Mouse (Mus musculus) spleen, postnatal 14 days (tissue): ENCODE results near the gene Vmn2r83.
"Not testable (repeated sequence)": the region's sequence is repeated elsewhere in the genome, so short reads cannot be mapped to it uniquely, and the experiment has no call there.

Experiments used
- DNase-seq, 2 experiments: peaks; one replicate each; pipeline ENCODE4 v3.0.0; 2021 to 2022; ENCODE audit warnings: low spot score in 2 of 2

Vmn2r83 gene

DNA sequence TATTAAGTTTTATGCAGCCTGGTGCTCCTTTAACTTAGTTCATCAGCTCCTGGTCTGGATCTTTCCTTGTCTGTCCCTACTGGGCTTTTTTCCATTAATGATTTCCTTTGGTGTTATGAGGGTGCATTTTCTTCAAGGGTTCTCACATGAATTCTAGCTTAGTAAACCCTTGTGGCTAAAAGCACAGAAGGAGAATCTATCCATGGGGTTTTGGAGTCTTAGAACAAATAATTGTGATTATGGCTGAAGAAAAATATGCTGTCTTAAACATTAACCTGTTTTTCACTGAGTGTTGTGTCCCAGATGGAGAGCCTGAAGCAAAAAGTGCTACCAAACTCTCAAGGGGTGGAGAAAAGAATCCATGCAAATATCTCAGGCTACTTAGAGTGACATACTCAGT lies at the start of gene Vmn2r83:
Gene Vmn2r83 (plus strand): TSS at position 301 of the 400 bp plus-strand sequence.
- DNase-seq = no peak

DNA sequence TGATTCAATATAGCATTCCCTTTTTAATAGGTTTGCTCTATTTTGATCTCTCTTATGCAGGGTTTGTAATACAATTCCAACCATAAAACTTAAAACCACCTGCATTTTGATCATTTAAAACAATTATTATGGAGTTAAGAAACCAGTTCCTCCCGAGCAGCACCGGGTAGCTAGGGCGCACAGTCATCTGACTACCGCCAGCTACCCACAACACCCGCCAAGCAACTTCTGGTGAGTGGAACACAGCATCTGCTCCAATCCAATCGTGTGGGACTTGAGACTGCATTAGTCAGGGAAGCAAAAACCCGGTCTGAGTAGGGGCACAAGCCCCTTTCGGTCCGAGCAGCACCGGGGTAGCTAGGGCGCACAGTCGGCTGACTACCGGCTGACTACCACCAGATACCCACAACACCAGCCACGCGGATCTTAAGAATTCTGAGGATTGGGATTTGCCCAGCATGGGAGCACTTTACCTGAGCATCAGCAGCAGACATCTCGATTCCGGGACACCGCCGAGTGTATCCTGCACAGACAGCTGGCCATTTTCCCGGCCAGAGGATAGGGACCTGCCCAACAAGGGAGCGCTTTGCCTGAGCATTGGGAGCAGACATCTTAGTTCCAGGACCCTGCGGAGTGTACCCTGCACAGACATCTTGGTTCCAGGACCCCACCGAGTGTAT lies 33.2 kb upstream of the Vmn2r83 start:
- not testable (repeated sequence) for DNase-seq

- DNase-seq = no peak
Observed at GRCm38 (mm10) chr10:79495886-79496285, 27.4 kb downstream of the Vmn2r83 start.

DNA sequence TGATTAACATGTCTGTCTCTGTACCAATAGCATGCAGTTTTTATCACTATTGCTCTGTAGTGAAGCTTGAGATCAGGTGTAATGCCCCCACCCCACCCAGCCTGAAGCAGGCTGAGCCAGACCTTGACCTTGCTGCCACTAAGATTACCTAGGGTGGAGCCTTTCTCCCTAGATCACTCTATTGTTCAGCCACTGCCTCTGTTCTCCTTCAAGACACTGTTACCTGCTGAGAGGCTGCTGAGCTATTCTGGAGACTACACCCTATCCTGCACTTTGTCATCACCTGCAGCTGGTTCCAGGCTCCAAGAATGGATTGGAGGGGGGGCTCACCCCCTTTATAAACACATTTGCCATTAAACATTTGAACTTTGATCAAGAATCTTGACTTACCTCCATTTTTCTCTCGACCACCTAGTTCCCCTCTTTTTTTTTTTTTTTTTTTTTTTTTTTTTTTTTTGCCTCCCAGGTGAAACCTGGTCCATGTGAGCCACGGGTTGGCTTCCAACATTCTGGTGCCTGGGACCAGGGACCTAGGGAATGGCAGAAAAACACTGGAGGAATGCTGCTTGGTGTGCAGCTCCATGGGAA lies 28.3 kb downstream of the Vmn2r83 start:
- no peak for DNase-seq

- DNase-seq = no peak
Observed at GRCm38 (mm10) chr10:79502830-79503644, 34.5 kb downstream of the Vmn2r83 start.

- no peak for DNase-seq
Observed at GRCm38 (mm10) chr10:79506709-79507108, 38.2 kb downstream of the Vmn2r83 start.

DNA sequence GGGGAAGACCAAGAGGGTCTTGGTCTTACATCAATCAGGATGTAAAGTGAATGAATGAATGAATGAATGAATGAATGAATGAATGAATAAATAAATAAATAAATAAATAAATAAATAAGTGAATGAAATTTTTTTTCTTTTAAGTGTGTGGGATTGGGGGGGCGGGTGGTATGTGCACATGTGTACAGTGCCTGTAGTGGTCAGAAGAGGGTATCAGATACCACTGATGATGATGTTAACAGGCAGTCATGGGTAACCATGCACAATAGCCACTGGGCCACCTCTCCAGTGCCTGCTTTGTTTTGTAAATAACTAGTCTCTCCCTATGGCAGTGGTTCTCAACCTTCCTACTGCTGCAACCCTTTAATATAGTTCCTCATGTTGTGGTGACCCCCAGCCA lies 55.9 kb downstream of the Vmn2r83 start:
- no peak for DNase-seq

GRCm38 (mm10) chr10:79525456-79526325 lies 57.2 kb downstream of the Vmn2r83 start:
- no peak for DNase-seq

GRCm38 (mm10) chr10:79526661-79527452 lies 58.3 kb downstream of the Vmn2r83 start:
- no peak for DNase-seq

DNA sequence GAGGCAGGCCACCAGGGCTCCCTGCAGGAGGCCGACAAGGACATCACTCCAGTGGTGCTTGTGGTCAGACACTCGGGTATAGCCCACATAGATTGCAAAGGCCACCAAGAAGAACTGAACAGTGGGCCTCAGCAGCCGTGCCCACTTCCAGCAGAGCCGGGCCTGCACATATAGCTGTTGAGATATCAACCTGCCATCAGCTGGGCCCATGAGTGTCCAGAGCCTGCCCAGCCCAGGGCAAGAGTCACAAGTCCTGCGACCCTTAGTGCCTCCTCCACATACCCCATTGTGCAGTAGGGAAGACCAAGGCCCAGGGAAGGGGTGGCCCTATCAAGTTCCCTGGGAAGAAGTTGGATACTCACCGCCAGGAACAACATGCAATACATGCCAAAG lies 58.9 kb downstream of the Vmn2r83 start:
- no peak for DNase-seq

GRCm38 (mm10) chr10:79528081-79528480 lies 59.5 kb downstream of the Vmn2r83 start:
- DNase-seq = no peak

DNA sequence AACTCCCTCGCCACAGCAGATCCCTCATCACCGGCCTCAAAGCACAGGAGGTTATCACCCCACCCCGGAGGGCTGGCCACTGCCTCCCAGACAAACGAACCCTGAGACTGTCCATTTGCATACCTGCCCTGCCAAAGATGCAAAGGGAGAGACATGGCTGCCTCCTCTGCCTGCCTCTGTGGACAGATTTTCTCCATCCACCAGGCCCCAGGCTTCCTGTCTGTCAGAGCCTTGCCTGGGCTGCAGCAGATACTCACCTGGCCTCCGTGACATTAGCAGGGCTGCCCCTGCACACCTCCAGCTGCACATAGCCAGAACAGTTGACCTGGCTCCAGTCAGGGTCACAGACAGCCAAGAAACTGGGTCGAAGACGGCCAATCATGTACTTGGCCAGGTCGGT lies 61.7 kb downstream of the Vmn2r83 start:
- DNase-seq = no peak

DNA sequence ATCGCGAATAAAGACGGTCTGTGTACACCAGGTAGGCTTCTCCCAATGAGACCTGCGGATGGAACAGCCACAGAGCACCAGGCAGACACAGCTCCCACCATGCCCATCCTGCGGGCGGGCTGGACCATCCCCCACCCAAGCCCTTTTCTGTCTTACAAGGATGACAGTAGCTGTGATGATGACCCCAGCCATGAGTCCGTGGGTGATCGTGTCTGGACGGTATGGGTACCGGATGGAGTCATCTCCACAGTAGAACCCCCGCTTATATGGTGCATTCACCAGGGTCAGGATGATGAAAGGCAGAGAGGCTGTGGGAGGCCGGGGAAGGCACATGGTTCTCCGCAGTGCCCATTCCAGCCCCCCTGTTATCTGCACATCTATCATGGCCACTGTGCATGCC lies 62.2 kb downstream of the Vmn2r83 start:
- DNase-seq = no peak

- no peak for DNase-seq
Observed at GRCm38 (mm10) chr10:79531593-79531992, 63.1 kb downstream of the Vmn2r83 start.

- DNase-seq = no peak
Observed at GRCm38 (mm10) chr10:79532678-79533077, 64.1 kb downstream of the Vmn2r83 start.

DNA sequence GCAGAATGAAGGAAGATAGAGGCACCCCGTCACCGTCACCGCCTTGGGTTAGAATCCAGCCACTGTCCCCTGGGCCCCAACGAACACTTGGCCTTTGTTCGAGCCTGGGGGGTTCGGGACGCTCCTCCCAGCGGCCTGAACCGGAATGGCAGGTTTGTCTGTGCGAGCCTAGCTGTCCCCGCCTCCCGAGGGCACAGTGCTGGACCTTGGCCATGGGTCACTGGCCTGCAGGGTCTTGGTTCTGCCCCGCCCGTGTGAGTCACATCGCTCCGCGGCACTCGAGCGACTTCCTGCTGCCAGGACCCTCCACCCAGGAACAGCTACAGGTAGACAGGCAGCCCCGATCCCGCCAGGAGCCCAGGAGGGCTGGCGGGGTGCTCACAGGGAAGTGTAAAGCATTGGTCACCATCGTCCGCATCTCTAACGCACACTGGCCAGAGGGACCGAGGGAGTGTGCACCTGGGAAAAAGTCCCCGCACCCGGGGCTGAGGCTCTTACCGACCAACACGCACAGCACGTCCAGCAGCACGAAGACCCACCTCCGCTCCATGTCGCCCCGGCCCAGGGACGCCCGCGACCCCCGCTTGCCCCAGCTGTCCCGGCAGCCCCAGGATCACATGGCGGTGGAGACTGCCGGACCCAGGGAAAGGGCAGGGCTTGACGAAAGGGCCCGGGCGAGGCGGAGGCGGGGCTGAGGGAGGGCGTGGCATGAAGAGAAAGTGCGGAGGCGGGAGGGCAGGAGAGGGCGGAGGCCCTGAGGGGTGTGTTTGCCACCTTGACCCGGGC lies 64.8 kb downstream of the Vmn2r83 start, which contains the start of gene Plpp2:
Gene Plpp2 (minus strand): TSS at position 671 of the 786 bp plus-strand sequence.
- DNase-seq = peak; percentile 57 to 59

GRCm38 (mm10) chr10:79534426-79534825 lies 65.9 kb downstream of the Vmn2r83 start:
- no peak for DNase-seq

DNA sequence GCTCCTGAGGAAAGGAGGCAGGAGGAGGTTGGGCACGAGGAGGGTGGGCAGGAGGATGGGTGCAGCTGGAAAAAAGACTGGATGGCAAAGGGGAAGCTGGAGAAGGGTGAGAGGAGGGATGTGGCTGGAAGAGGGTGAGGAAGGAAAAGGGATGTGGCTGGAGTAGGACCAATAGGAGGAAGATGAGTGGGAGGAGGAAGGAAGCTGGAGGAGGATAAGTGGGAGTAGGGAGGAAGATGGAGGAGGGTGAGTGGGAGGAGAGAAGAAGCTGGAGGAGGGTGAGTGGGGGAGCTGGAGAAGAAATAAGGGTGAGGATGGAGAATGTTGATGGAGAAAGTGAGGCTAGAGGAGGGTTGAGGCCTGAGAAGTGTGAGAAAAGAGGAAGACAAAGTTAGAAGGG lies 66.9 kb downstream of the Vmn2r83 start:
- DNase-seq = no peak

DNA sequence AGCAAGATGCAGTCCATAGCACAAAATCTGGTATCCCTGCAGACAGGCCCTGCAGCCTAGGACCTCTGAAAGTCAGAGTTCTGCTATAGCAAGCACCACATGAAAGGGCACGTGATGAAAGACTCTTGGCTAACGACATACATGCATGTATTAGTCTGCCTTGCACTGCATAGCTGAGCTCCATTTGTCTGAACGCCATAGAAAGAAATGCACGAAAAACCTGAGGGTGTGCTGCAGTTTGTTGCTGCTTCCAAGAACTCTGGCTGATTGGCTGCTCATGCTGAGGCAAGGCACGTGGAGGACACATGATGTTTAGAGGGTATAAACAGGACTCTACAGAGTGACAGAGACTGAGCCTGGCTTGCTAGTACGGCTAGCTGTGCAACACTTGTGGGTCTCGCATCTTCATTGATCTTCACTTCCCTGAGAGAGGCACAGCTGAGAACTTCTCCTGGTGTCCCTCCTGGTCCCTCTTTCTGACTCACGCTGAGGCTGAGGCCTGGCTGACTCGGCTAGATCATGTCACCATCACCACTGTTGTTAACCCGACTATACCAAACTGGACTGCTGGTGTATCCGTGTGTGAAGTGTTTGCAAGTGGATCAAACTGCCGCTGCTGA lies 68.0 kb downstream of the Vmn2r83 start:
- DNase-seq = no peak

DNA sequence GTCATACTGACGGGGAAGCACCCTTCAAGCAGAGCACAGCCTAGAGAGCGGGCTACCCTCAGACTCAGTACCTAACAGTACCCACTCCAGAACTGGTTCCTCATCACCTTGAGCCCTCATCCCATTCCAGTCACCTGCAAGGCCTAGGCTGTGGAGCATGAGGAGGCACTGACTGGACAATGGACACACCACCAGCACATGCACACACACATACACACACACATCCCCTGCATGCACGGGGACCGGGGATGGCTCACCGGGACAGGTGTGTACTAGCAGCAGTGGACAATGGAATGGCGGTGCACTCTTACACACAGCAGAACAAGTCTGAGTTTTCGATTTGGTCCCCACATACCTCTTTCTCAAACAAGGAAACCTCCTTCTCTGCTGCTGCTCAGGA lies 68.7 kb downstream of the Vmn2r83 start:
- DNase-seq = no peak
